Mouse (Mus musculus): Measurements from ENCODE around the gene Pak3. TPM values are rescaled to one million over a fixed set of nuclear protein-coding genes. Genes with fewer than 3 reads are reported as not detected.

The Pak3 gene
- polyA plus RNA-seq, 1 experiment from 2014 or later: 22.2 TPM

Small RNA genes within 50 kb of the gene (microRNA-seq; reads per million reads assigned to microRNA genes)
- gene Gm47298: 0.52 reads per million

Other genes with a start within 250 kb of the Pak3 start
- 15.5 and 20.0 TPM in 2 replicates for gene Chrdl1, start 124.3 kb upstream of the Pak3 start, polyA plus RNA-seq (2015; fragmentation: Nextera tagmentation; extraction: Ambion mirVana)